Mouse (Mus musculus) c-Kit-positive CD71-positive TER-119-negative erythroid progenitor cells, embryonic 14.5 days (primary cell): Measurements from ENCODE around the gene Zfhx2.
A peak's percentile ranks its signal among the peaks of the same experiment; 100 is the strongest.
"Not testable (repeated sequence)": the region's sequence is repeated elsewhere in the genome, so short reads cannot be mapped to it uniquely, and the experiment has no call there.

Source experiments
- DNase-seq: peaks from one replicate; pipeline ENCODE4 v3.0.0-alpha.2; 2013; ENCODE audit warnings: low read depth

Gene Zfhx2

GRCm38 (mm10) chr14:55047971-55048531, 44.1 kb downstream of the Zfhx2 start:
- no peak for DNase-seq

GRCm38 (mm10) chr14:55043694-55044093, 48.4 kb downstream of the Zfhx2 start:
- DNase-seq = not testable (repeated sequence)

- DNase-seq = no peak
Observed at GRCm38 (mm10) chr14:55032695-55033225, 59.4 kb downstream of the Zfhx2 start.

- DNase-seq = peak; percentile 30
Observed at GRCm38 (mm10) chr14:55029034-55029698, 63.0 kb downstream of the Zfhx2 start.

- no peak for DNase-seq
Observed at GRCm38 (mm10) chr14:55028333-55028835, 63.7 kb downstream of the Zfhx2 start.

- DNase-seq = no peak
Observed at GRCm38 (mm10) chr14:55027653-55028052, 64.5 kb downstream of the Zfhx2 start.

GRCm38 (mm10) chr14:55027251-55027650, 64.9 kb downstream of the Zfhx2 start:
- DNase-seq = no peak

GRCm38 (mm10) chr14:55025527-55025926, 66.6 kb downstream of the Zfhx2 start:
- no peak for DNase-seq

- peak; percentile 53 for DNase-seq
Observed at GRCm38 (mm10) chr14:55024236-55024635, 67.9 kb downstream of the Zfhx2 start.

- no peak for DNase-seq
Observed at GRCm38 (mm10) chr14:55023011-55023410, 69.1 kb downstream of the Zfhx2 start.

GRCm38 (mm10) chr14:55020394-55020793, 71.7 kb downstream of the Zfhx2 start:
- DNase-seq = no peak

GRCm38 (mm10) chr14:55016876-55017275, 75.2 kb downstream of the Zfhx2 start:
- no peak for DNase-seq

- peak; percentile 38 for DNase-seq
Observed at GRCm38 (mm10) chr14:55015767-55016111, 76.4 kb downstream of the Zfhx2 start.

GRCm38 (mm10) chr14:55014991-55015766, 76.9 kb downstream of the Zfhx2 start, which contains the start of gene Ngdn:
Gene Ngdn (plus strand): TSS chr14:55015454.
- DNase-seq = peak; percentile 99

- peak; percentile 54 for DNase-seq
Observed at GRCm38 (mm10) chr14:55014591-55014990, 77.5 kb downstream of the Zfhx2 start.

GRCm38 (mm10) chr14:55011116-55011515, 81.0 kb downstream of the Zfhx2 start:
- peak; percentile 31 for DNase-seq
